Mouse (Mus musculus): ENCODE data around the gene B9d2.

B9d2 gene

DNA sequence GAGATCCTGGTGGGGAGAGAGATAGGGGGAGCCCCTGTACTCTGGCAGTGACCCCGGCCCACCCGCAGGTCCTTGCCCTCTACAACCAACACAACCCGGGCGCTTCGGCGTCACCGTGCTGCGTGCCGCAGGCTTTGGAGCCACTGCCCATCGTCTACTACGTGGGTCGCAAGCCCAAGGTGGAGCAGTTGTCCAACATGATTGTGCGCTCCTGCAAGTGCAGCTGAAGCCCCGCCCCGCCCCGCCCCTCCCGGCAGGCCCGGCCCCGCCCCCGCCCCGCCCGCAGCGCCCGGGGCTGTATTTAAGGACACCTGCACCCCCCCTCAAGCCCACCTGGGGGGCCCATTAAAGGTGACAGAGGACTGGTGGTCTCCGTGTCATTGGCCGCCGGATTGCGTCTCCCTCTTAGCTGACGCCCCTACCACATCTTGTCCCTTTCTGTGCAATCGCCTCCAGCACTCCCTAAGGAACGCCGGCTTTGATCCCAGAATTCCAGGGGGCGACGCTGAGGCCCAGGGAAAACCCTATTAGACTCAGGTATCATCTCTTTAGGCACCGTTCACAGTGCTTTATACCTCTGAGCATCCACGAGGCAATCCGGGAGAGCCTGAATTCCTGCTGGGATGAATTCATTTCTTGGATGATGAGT, 24.3 kb downstream of the B9d2 start:
- Histone ChIP-seq H3K36me3 (ENCODE audit: control insufficient read depth, insufficient read depth, low read length, poor library complexity, severe bottlenecking) (peaks cover 25% of the 10 kb centered on the region), H3K27me3 (ENCODE audit: control insufficient read depth, insufficient read depth, low read length, poor library complexity, severe bottlenecking) (no peaks in the 10 kb centered on the region)
- no peak for DNase-seq (ENCODE audit: low read depth, low spot score)

DNA sequence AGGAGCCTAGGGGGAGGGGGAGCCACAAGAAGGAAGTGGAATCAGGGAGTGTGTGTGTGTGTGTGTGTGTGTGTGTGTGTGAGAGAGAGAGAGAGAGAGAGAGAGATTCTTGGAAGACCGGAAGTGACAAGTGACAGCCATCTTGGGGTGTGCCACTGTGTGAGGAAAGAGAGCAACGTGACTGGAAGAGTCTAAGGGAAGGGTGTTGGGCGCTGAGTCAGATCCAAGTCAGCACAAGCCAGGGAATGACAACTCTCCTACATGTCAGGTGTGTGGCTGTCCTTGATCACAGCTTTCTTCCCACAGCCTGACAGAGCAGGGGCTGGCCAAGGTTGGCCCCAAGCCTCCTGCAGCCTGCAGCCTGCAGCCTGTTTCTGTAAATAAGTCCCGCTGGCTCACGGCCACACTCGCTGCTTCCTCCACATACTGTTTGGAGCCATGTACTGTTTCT, 25.2 kb downstream of the B9d2 start:
- no peaks in the 10 kb centered on the region for H3K27me3 ChIP-seq (ENCODE audit: control insufficient read depth, insufficient read depth, low read length, poor library complexity, severe bottlenecking)
- peaks cover 23% of the 10 kb centered on the region for H3K36me3 ChIP-seq (ENCODE audit: control insufficient read depth, insufficient read depth, low read length, poor library complexity, severe bottlenecking)
- DNase-seq (ENCODE audit: low read depth, low spot score): no peak

DNA sequence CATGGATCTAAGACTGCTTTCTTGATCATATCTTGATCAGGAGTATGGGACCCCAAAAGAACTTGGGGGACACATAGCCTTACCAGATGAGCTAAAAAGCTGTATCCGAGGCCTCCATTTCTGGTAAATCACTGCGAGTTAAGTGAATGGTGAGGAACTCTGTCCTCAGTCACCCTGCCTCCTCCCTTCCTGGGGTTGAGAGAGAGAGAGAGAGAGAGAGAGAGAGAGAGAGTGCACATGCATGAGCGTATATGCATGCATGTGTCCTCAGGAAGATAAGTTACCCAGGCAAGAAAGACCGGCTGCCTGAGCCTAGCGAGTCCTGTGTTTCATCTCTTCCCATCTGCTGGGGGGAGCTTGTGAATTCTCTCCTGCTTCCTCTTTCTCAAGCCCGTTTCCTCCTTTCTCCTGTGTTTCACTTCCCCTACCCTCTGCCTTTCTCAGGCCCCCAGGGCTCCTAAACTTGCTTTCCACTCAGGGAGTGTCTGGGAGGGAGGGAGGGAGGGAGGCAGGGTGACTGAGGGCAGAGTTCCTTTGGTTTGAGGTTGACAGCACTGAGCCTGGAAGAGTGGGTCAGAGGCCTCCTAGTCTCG, 26.1 kb downstream of the B9d2 start:
- H3K27me3 ChIP-seq (ENCODE audit: control insufficient read depth, insufficient read depth, low read length, poor library complexity, severe bottlenecking): no peaks in the 10 kb centered on the region
- H3K36me3 ChIP-seq (ENCODE audit: control insufficient read depth, insufficient read depth, low read length, poor library complexity, severe bottlenecking): peaks cover 18% of the 10 kb centered on the region
- DNase-seq (ENCODE audit: low read depth, low spot score): peak; percentile 70

DNA sequence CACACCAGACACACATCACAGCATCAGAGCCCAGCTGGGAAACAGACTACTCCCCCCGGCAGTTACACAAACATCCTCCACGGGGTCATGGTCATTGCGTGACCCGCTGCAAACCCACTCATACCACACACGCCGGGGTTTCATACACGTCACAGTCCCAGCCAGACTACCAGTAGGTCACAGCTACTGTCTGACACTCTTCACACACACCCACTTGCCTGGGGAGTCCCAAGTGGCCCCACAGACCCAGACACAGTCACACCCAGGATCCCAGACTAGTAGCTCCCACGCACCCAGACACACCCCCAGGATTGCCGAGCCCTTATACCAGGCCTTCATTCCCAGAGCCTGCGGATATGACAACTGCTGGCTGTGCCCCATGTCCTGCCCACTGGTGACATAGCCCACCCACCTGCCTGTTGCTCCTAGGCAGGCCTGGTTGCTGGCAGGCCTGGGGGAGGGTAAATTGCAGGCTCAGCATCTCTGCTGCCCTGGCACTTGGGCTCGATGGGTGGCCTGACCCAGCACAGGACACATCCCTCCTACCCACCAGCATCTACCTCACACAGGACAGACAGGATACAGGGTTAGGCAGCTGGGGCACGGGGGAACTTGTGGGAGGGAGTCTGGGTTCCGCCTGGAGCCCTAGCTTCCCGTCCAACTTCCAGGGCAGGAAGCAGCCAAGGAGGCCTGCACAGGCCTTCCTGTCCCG, 27.2 kb downstream of the B9d2 start:
- peak; percentile 79 for DNase-seq (ENCODE audit: low read depth, low spot score)

DNA sequence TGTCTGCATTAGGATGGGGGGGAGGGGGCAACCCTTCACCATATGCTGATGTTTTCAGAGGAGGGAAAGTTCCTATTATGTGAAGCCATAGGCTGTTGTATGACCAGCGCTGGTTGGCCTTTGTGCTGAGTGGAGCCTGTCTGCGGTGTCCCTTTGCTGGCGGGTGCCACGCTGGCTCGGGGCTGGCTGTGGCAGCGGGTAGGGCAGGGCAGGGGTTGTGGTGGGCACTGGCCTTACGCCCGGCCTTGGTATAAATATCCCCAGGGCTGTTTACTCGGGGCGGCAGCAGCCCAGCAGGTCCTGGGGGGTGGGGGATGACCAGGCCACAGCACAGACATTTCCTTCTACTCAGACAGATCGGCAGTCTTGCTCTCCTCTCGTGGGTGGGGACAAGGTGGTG, 29.4 kb downstream of the B9d2 start:
- no peak for DNase-seq (ENCODE audit: low read depth, low spot score)
- peaks cover 15% of the 10 kb centered on the region for H3K36me3 ChIP-seq (ENCODE audit: control insufficient read depth, insufficient read depth, low read length, poor library complexity, severe bottlenecking)
- H3K27me3 ChIP-seq (ENCODE audit: control insufficient read depth, insufficient read depth, low read length, poor library complexity, severe bottlenecking): no peaks in the 10 kb centered on the region

More for the DNA sequence above, 27.2 kb downstream of the B9d2 start:
- peaks cover 17% of the 10 kb centered on the region for H3K36me3 ChIP-seq (ENCODE audit: control insufficient read depth, insufficient read depth, low read length, poor library complexity, severe bottlenecking)
- no peaks in the 10 kb centered on the region for H3K27me3 ChIP-seq (ENCODE audit: control insufficient read depth, insufficient read depth, low read length, poor library complexity, severe bottlenecking)

DNA sequence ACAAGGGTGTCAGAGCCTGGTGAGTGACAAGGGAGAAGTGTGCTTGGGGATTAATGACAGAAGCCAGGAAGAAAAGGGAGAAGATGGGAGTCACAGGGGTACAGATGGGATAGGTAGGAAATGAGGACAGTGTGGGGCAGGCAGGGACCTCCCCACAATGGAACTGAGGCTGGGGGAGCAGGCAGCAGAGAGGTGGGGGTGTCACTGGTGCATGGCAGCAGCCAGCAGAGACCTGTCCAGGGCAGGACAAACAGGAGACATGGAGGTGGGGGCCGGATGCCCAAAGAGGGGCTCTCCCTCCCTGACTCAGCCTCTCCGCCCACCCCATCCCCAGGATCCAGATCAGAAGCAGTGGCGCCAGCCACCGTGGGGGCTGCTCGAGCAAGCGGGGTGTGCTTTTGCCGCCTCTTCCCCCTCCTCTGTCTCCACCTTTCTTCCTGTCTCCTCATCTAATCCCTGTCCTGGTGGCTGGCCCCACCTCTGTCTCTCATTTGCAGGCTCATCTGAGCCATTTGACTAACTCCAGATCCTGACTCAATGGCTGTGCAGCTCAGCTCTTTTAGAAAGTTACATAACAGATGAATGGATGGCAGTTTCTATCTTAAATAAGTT, 30.0 kb downstream of the B9d2 start:
- Histone ChIP-seq H3K27me3 (ENCODE audit: control insufficient read depth, insufficient read depth, low read length, poor library complexity, severe bottlenecking) (no peaks in the 10 kb centered on the region), H3K36me3 (ENCODE audit: control insufficient read depth, insufficient read depth, low read length, poor library complexity, severe bottlenecking) (peaks cover 13% of the 10 kb centered on the region)
- peak; percentile 38 for DNase-seq (ENCODE audit: low read depth, low spot score)

DNA sequence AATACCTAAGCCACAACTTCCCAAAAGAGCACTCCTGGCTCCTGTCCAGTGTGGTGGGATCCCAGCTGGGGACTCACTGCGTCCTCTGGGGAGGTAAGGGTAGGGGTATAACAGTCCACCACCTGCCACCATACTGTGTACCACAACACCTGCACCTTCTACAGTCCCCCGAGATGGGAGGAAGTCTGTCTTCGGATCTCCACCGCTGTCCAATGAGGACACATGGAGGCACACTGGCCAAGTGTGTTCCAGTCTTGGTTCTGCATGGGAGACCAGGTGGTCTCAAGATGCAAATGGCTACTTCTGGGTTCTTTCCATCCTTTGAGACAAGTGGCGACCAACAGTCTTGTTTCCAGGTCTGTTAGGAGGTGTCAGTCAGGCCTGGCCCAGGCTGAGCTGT, 30.6 kb downstream of the B9d2 start:
- peaks cover 13% of the 10 kb centered on the region for H3K36me3 ChIP-seq (ENCODE audit: control insufficient read depth, insufficient read depth, low read length, poor library complexity, severe bottlenecking)
- peak; percentile 42 for DNase-seq (ENCODE audit: low read depth, low spot score)
- H3K27me3 ChIP-seq (ENCODE audit: control insufficient read depth, insufficient read depth, low read length, poor library complexity, severe bottlenecking): no peaks in the 10 kb centered on the region

DNA sequence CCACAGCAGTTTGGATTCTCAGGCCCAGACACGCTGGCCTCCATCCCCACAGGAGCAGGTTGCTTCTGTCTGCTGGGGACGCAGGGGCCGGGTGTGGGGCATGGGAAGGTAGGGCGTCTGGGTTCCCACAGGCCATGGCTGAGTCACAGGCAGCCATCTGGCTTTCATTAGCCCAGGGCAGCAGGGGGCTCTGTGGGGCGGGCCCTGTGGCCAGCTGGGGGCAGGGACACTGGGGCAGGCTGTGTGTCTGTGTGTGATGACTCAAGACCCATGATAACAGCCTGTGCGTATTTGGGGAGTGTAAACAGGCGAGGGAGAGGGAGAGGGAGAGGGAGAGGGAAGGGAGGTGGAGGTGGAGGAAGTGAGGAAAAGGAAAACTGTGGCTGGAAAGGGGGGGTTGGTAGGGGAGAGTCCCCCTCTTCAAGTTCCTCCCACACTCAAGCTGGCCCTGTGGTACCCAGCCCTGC, 31.2 kb downstream of the B9d2 start:
- Histone ChIP-seq H3K36me3 (ENCODE audit: control insufficient read depth, insufficient read depth, low read length, poor library complexity, severe bottlenecking) (peaks cover 13% of the 10 kb centered on the region), H3K27me3 (ENCODE audit: control insufficient read depth, insufficient read depth, low read length, poor library complexity, severe bottlenecking) (no peaks in the 10 kb centered on the region)
- peak; percentile 20 for DNase-seq (ENCODE audit: low read depth, low spot score)

DNA sequence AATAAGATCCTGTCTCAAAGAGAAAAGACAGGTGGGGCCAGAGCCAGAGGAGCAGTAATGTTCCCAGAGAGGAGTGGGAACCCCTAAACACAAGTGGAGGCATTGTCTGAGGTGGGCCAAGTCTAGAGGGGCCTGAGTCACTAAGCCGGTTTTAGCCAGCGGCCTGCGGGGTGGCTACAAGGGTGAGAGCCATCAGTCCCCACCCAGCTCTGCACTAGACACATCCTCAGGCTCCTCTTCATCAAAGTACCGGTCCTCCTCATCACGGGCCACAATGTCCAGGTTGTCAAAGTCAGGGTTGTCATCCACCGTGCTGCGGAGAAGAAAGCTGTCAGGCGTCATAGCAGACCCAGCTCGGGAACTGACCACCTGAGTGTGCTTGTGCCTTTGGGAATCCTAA, 32.2 kb downstream of the B9d2 start:
- H3K36me3 ChIP-seq (ENCODE audit: control insufficient read depth, insufficient read depth, low read length, poor library complexity, severe bottlenecking): peaks cover 13% of the 10 kb centered on the region
- H3K27me3 ChIP-seq (ENCODE audit: control insufficient read depth, insufficient read depth, low read length, poor library complexity, severe bottlenecking): no peaks in the 10 kb centered on the region
- no peak for DNase-seq (ENCODE audit: low read depth, low spot score)

DNA sequence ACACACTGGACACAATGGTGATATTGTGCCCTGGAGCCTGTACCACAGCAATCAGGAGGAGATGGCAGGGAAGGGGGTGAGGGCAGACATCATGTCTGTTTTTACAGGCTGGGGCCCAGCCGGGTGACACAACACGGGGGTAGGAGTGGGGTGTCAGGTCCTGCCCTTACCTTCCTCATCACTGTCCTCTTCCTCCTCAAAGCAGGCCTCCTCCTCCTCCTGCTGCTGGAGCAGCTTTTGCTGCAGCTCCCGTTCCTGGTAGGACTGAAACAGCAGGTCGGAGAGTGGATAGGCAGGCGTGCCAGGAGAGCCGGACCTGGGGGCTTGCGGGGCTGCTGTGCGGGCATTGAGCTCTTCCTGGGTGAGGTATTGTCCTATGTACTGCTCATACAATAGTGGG, 34.0 kb downstream of the B9d2 start:
- H3K36me3 ChIP-seq (ENCODE audit: control insufficient read depth, insufficient read depth, low read length, poor library complexity, severe bottlenecking): peaks cover 13% of the 10 kb centered on the region
- H3K27me3 ChIP-seq (ENCODE audit: control insufficient read depth, insufficient read depth, low read length, poor library complexity, severe bottlenecking): no peaks in the 10 kb centered on the region
- no peak for DNase-seq (ENCODE audit: low read depth, low spot score)

DNA sequence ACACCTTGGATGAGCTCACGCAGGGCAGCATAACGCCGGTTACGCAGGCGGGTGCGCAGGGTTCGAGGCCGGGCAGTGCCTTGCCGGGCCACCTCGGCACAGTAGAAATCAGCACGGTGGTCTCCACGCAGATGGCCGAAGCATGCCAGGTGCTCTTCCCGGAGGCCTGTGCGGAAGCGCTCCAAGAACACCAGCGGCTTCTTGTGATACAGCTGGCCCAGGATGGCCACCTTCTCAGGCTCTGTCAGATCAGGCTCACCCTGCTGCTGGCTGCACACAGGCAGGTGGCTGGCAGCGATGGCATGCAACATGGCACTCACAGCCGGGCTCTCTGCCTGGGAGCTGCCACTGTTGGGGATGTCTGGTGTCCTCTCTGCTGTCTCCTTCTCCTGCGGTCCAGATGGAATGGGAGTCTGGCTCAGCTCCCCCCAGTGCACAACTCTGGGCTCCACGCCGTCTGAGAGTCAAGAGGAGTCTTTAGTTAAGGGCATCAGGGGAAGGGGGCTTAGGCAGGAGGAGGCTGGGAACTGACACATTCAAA, 35.2 kb downstream of the B9d2 start:
- DNase-seq (ENCODE audit: low read depth, low spot score): no peak
- H3K36me3 ChIP-seq (ENCODE audit: control insufficient read depth, insufficient read depth, low read length, poor library complexity, severe bottlenecking): peaks cover 13% of the 10 kb centered on the region
- no peaks in the 10 kb centered on the region for H3K27me3 ChIP-seq (ENCODE audit: control insufficient read depth, insufficient read depth, low read length, poor library complexity, severe bottlenecking)

DNA sequence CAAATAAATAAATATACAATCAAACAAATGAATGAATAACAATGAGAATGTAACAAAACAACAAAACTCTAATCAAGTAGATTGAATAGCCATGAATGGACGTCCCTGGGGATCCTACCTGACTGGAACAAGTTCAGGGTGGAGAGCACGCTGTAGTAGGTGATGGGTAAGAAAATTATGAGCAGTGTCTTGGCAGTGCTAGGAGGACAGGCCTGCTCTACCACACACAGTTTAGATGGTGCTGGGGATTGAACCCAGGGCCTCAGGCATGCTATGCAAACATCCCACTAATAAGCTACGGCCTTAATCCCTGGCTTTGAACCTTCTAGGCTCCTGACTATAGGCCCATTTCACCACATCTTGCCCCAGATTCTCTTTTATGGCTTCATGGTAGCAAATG, 36.9 kb downstream of the B9d2 start:
- peaks cover 9% of the 10 kb centered on the region for H3K36me3 ChIP-seq (ENCODE audit: control insufficient read depth, insufficient read depth, low read length, poor library complexity, severe bottlenecking)
- DNase-seq (ENCODE audit: low read depth, low spot score): no peak
- no peaks in the 10 kb centered on the region for H3K27me3 ChIP-seq (ENCODE audit: control insufficient read depth, insufficient read depth, low read length, poor library complexity, severe bottlenecking)

DNA sequence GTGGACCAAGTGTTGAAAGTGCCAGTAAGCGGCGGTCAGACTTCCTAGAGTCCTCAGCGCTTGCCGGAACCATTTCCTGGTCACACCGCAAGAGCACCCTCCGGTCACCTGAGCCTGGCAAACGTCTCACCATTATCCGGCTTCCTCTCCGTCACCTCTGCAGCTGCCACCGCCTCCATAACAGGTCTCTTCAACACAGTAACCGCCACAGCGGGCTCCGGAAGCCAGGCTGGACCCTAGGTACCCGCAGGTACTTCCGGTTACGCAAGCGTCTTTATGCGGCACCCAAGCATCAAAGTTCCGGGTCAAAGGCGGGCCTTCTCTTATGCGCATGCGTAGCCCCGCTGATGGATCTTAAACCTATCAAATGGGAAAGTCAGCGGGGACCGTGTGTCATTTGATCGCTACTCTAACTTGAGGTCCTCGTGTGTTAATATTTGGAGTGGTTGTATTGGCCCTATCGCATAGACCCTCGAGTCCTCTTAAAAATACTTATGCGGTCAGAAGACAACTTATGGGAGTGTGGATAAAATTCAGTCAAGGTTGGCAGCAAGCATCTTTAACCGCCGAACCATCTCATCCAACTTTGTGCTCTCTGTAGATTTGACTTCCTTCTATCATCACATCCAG, 38.3 kb downstream of the B9d2 start, which contains the start of gene Ccdc97:
Ccdc97 (minus strand) TSS at position 301 of the 630 bp plus-strand sequence.
- no peaks in the 10 kb centered on the region for H3K27me3 ChIP-seq (ENCODE audit: control insufficient read depth, insufficient read depth, low read length, poor library complexity, severe bottlenecking)
- peaks cover 9% of the 10 kb centered on the region for H3K36me3 ChIP-seq (ENCODE audit: control insufficient read depth, insufficient read depth, low read length, poor library complexity, severe bottlenecking)
- peak; percentile 97 for DNase-seq (ENCODE audit: low read depth, low spot score)

Data from splenic B cell, adult 2 months (primary cell).